Mouse (Mus musculus) heart, embryonic 14.5 days (tissue): ENCODE data around the gene Zfp263. TPM values are rescaled to one million over a fixed set of nuclear protein-coding genes. Genes with fewer than 3 reads are reported as not detected.

Source experiments
- ATAC-seq: fragments of 200-750 bp; cut with Nextera tagmentation; 2 replicates; pipeline ENCODE4 v1.8.0; 2017; ENCODE audit warnings: low read depth, moderate TSS enrichment; ENCODE audit not compliant: insufficient number of reproducible peaks, insufficient read depth, low FRiP score
- H3K27ac ChIP-seq, 2 experiments: fragments of 200-500 bp in 1 of 2; fragments of 300-500 bp in 1 of 2; sonication (generic) in 1 of 2; replicated peaks in 1 of 2; 2 replicates each; pipeline ENCODE4 v1.5.1; 2012 to 2014; ENCODE audit warnings: low read depth in 2 of 2, low read length in 2 of 2, control low read depth in 1 of 2, mild to moderate bottlenecking in 1 of 2, mixed read lengths in 1 of 2; ENCODE audit not compliant: control insufficient read depth in 1 of 2, insufficient read depth in 1 of 2
- H3K27me3 ChIP-seq: fragments of 300-500 bp; sonication (generic); 2 replicates; pipeline ENCODE4 v1.6.1; 2014; ENCODE audit warnings: mild to moderate bottlenecking, low read length, control low read depth; ENCODE audit not compliant: control insufficient read depth, insufficient read depth
- H3K36me3 ChIP-seq: fragments of 300-500 bp; sonication (generic); 2 replicates; pipeline ENCODE4 v1.6.1; 2014; ENCODE audit warnings: mild to moderate bottlenecking, control low read depth, low read length, mixed read lengths; ENCODE audit not compliant: control insufficient read depth, insufficient read depth
- H3K4me1 ChIP-seq, 2 experiments: fragments of 200-500 bp in 1 of 2; fragments of 300-500 bp in 1 of 2; sonication (generic) in 1 of 2; 2 replicates each; pipeline ENCODE4 v1.6.1; 2012 to 2014; ENCODE audit warnings: low read length in 2 of 2, control low read depth in 1 of 2, mixed read lengths in 1 of 2; ENCODE audit not compliant: control insufficient read depth in 2 of 2, insufficient read depth in 2 of 2
- H3K4me2 ChIP-seq: fragments of 300-500 bp; sonication (generic); 2 replicates; pipeline ENCODE4 v1.6.1; 2014; ENCODE audit warnings: mild to moderate bottlenecking, low read length
- H3K4me3 ChIP-seq, 2 experiments: fragments of 200-500 bp in 1 of 2; fragments of 300-500 bp in 1 of 2; sonication (generic) in 1 of 2; 2 replicates each; pipeline ENCODE4 v1.5.1; 2012 to 2014; ENCODE audit warnings: low read length in 2 of 2, mild to moderate bottlenecking in 2 of 2, control low read depth in 1 of 2, low read depth in 1 of 2, moderate library complexity in 1 of 2; ENCODE audit not compliant: control insufficient read depth in 1 of 2, insufficient read depth in 1 of 2
- H3K9ac ChIP-seq: fragments of 300-500 bp; sonication (generic); 2 replicates; pipeline ENCODE4 v1.6.1; 2014; ENCODE audit warnings: mild to moderate bottlenecking, low read length
- H3K9me3 ChIP-seq: fragments of 300-500 bp; sonication (generic); 2 replicates; pipeline ENCODE4 v1.6.1; 2016; ENCODE audit warnings: low read length, control low read depth; ENCODE audit not compliant: control insufficient read depth
- WGBS: fragments of 180-500 bp; shearing (Covaris S2); extraction: QIAGEN DNeasy Blood & Tissue Kit; methylation state at CpG from one replicate; pipeline ENCODE4 v1.1.7; 2014; 5-methylcytosine and 5-hydroxymethylcytosine counted together
- polyA plus RNA-seq: library from polyadenylated mRNA; unstranded; fragments of >200 nt; fragmentation: Nextera tagmentation; extraction: Ambion mirVana; gene quantifications from 2 replicates; pipeline ENCODE4 v1.2.1, GENCODE M21; 2014

Zfp263 gene
- polyA plus RNA-seq, 1 experiment from 2014 or later: 21.9 TPM

GRCm38 (mm10) chr16:3771603-3772002 is 27.7 kb downstream of the Zfp263 start:
- no peak overlapping the region for H3K9ac ChIP-seq
- no peak overlapping the region for H3K27ac ChIP-seq
- WGBS: 93% methylated on average over 4 of the region's 4 CpGs
- no peaks in the 10 kb centered on the region for H3K4me1 ChIP-seq
- no peaks in the 10 kb centered on the region for H3K36me3 ChIP-seq
- no peaks in the 10 kb centered on the region for H3K27me3 ChIP-seq
- no peaks in the 10 kb centered on the region for H3K9me3 ChIP-seq
- H3K4me3 ChIP-seq: no peak overlapping the region
- no peak overlapping the region for H3K4me2 ChIP-seq
- ATAC-seq: no peak

GRCm38 (mm10) chr16:3776365-3776764 is 32.5 kb downstream of the Zfp263 start:
- no peak for ATAC-seq
- Histone ChIP-seq H3K9ac (no peak overlapping the region), H3K9me3 (no peaks in the 10 kb centered on the region), H3K4me2 (no peak overlapping the region), H3K27me3 (no peaks in the 10 kb centered on the region), H3K36me3 (no peaks in the 10 kb centered on the region), H3K27ac (no peak overlapping the region), H3K4me3 (no peak overlapping the region), H3K4me1 (no peaks in the 10 kb centered on the region)
- 75% methylated on average over 3 of the region's 3 CpGs for WGBS

DNA sequence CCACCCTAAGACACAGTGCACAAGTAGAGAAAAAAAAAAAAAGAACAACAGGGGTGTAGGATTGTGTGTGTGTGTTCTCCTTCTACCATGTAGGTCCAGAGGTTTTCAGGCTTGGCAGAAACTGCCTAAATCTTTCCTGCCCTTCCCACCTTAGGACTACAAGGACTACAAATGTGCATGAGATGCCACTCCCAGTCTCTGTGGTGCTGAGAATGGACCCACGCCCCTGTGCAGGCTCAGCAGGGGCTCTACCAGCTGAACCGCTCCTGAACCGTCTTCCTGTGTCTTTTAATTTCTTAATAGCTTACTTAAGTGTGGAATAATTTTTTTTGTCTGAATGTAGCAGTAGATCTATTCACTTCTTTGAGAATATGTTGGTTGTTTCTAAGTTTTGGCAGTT is 34.1 kb downstream of the Zfp263 start:
- 73% methylated on average over 3 of the region's 3 CpGs for WGBS
- Histone ChIP-seq H3K4me1 (no peaks in the 10 kb centered on the region), H3K9ac (no peak overlapping the region), H3K27me3 (no peaks in the 10 kb centered on the region), H3K4me3 (no peak overlapping the region), H3K9me3 (no peaks in the 10 kb centered on the region), H3K27ac (no peak overlapping the region), H3K4me2 (no peak overlapping the region), H3K36me3 (no peaks in the 10 kb centered on the region)
- ATAC-seq: no peak

DNA sequence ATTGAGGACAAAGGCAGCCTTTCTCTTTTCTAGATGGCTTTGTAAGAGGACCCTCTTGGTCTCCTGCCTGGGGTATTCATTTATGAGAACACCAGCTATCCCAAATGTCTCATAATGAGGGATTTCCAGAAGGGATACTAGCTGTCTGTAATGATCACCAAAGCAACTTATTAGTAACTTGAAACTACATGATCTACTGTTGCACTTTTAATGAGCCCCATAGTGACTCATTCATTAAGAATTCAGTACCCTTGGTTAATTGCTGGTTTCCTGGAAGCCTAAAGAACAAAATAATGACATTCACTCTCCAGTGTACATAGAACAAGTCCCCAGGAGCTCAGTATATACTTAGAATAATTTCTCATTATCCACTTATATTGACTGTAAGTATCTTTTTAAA is 37.3 kb downstream of the Zfp263 start:
- Histone ChIP-seq H3K27ac (no peak overlapping the region), H3K9me3 (no peaks in the 10 kb centered on the region), H3K4me1 (no peaks in the 10 kb centered on the region), H3K4me3 (no peak overlapping the region), H3K9ac (no peak overlapping the region), H3K4me2 (no peak overlapping the region), H3K27me3 (no peaks in the 10 kb centered on the region), H3K36me3 (no peaks in the 10 kb centered on the region)
- ATAC-seq: no peak

GRCm38 (mm10) chr16:3788394-3788793 is 44.5 kb downstream of the Zfp263 start:
- H3K9ac ChIP-seq: no peak overlapping the region
- H3K9me3 ChIP-seq: no peaks in the 10 kb centered on the region
- H3K4me1 ChIP-seq: no peaks in the 10 kb centered on the region
- no peak overlapping the region for H3K4me2 ChIP-seq
- no peaks in the 10 kb centered on the region for H3K27me3 ChIP-seq
- no peak overlapping the region for H3K27ac ChIP-seq
- H3K36me3 ChIP-seq: no peaks in the 10 kb centered on the region
- no peak for ATAC-seq
- H3K4me3 ChIP-seq: no peak overlapping the region

Other genes starting within 250 kb of the Zfp263 start
- gene Olfr161, start 153.1 kb upstream of the Zfp263 start, polyA plus RNA-seq: not detected in 2 replicates
- not detected in 2 replicates for gene Mefv, start 26.0 kb upstream of the Zfp263 start, polyA plus RNA-seq
- not detected in 2 replicates for gene Olfr15, start 86.8 kb downstream of the Zfp263 start, polyA plus RNA-seq
- 1.0 and 1.1 TPM in 2 replicates for gene Zfp174, start 103.2 kb downstream of the Zfp263 start, polyA plus RNA-seq
- 39.0 and 40.2 TPM in 2 replicates for gene Naa60, start 128.3 kb downstream of the Zfp263 start, polyA plus RNA-seq
- gene Zfp597, start 140.5 kb downstream of the Zfp263 start, polyA plus RNA-seq: 6.1 and 7.9 TPM in 2 replicates
- gene Gm20695, start 140.6 kb downstream of the Zfp263 start, polyA plus RNA-seq: 1.7 and 2.0 TPM in 2 replicates
- 7.1 and 7.6 TPM in 2 replicates for gene 1700037C18Rik, start 164.6 kb downstream of the Zfp263 start, polyA plus RNA-seq
- 13.2 and 17.0 TPM in 2 replicates for gene Cluap1, start 164.7 kb downstream of the Zfp263 start, polyA plus RNA-seq
- gene Nlrc3, start 232.5 kb downstream of the Zfp263 start, polyA plus RNA-seq: 1.9 and 2.3 TPM in 2 replicates